ENCODE assay signal across 24 mouse cellular contexts in genomic region chr9:47627966-47628365, GRCm38 (mm10).
"Had no signal": no experiment of that assay in that cellular context is flagged by ENCODE, and none has a peak within 500 bp of the region (broad histone marks: within the 10 kb centered on the region; RNA-seq: fewer than 3 reads in every experiment).

No protein-coding gene starts in this region.

- H3K9me3 ChIP-seq: heart, embryonic 13.5 days; heart, embryonic 15.5 days; hindbrain, embryonic 13.5 days; hindbrain, embryonic 15.5 days; kidney, embryonic 15.5 days; limb, embryonic 13.5 days; limb, embryonic 15.5 days had no signal

- ATAC-seq: forebrain, embryonic 16.5 days; hindbrain, postnatal 0 days; intestine, embryonic 16.5 days had no signal

- H3K9ac ChIP-seq: heart, embryonic 13.5 days; heart, embryonic 15.5 days; hindbrain, embryonic 13.5 days; hindbrain, embryonic 15.5 days; kidney, embryonic 15.5 days; limb, embryonic 13.5 days; limb, embryonic 15.5 days had no signal

- H3K27ac ChIP-seq: heart, adult 2 months; heart, embryonic 13.5 days; heart, embryonic 15.5 days; hindbrain, embryonic 13.5 days; hindbrain, embryonic 15.5 days; hindbrain, postnatal 0 days; kidney, embryonic 15.5 days; kidney, postnatal 0 days; limb, embryonic 13.5 days; limb, embryonic 15.5 days had no signal

- DNase-seq: gastrocnemius, postnatal 14 days; gastrocnemius, postnatal 36 days; heart, adult 2 months; heart, postnatal 14 days; heart, postnatal 36 days; kidney, adult 11 months; kidney, adult 2 months; kidney, adult 9 months; kidney, postnatal 14 days; kidney, postnatal 36 days; layer of hippocampus, postnatal 36 days; left cerebral cortex, postnatal 4 days had no signal

- H3K27me3 ChIP-seq: heart, embryonic 13.5 days; heart, embryonic 15.5 days; hindbrain, embryonic 13.5 days; hindbrain, embryonic 15.5 days; kidney, embryonic 15.5 days; limb, embryonic 13.5 days; limb, embryonic 15.5 days had no signal

- H3K36me3 ChIP-seq: heart, embryonic 13.5 days; heart, embryonic 15.5 days; hindbrain, embryonic 13.5 days; hindbrain, embryonic 15.5 days; kidney, embryonic 15.5 days; limb, embryonic 13.5 days; limb, embryonic 15.5 days had no signal

- H3K4me3 ChIP-seq: heart, adult 2 months; heart, embryonic 13.5 days; heart, embryonic 15.5 days; hindbrain, embryonic 13.5 days; hindbrain, embryonic 15.5 days; kidney, embryonic 15.5 days; limb, embryonic 13.5 days; limb, embryonic 15.5 days had no signal

- H3K4me2 ChIP-seq: heart, embryonic 11.5 days; heart, embryonic 13.5 days; heart, embryonic 15.5 days; hindbrain, embryonic 13.5 days; hindbrain, embryonic 15.5 days; kidney, embryonic 15.5 days; limb, embryonic 13.5 days; limb, embryonic 15.5 days had no signal
